Mouse (Mus musculus) v-Abl transformed pro-B cells (cell line): ENCODE data around the gene Lsm11.

Experiments used
- in situ Hi-C, 2 experiments: fragments of 400-800 bp; cut with MboI; formaldehyde crosslinking; loops; one replicate each; pipeline ENCODE4 v1.15.1; 2025; ENCODE audit not compliant: unreplicated experiment in 2 of 2

Lsm11 gene

DNA sequence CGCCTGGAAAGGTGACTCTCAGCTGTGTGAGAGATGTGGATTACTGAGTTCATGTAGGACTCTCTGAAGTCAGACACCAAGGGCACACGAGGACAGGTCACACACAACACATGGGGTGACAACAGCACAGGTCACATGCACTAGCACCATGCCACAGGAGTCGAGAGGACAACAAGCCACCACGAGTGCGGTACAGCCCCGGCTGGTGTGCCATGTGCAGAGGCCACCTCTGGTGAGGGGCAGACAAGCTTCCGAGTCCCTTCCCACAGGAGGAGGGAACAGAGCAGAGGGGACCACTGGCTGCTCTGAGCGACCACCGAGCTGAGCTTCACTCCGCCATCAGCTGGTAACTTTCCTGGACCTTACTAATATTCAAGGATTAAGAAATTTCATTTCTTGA is 12.0 kb downstream of the Lsm11 start:
- in situ Hi-C loops, result no loop called here

DNA sequence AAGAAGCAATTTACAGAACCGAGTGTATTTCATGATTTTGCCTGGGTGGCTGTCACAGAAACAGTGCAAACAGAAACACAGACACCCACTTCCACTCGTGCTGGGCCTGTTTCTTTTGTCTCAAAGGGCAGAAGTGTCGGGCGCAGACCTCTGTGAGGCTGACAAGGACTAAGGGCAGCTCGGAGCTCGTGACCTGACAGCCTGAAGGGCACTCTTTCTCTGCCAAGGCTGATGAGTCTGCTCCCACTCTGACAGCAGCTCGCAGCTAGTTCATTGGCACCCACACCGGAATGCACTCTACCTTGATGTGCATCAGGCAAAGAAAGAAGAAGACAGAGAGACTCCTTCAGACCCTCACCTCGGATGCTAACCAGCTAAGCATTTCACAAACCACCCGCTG is 15.2 kb downstream of the Lsm11 start:
- in situ Hi-C loops, result no loop called here

DNA sequence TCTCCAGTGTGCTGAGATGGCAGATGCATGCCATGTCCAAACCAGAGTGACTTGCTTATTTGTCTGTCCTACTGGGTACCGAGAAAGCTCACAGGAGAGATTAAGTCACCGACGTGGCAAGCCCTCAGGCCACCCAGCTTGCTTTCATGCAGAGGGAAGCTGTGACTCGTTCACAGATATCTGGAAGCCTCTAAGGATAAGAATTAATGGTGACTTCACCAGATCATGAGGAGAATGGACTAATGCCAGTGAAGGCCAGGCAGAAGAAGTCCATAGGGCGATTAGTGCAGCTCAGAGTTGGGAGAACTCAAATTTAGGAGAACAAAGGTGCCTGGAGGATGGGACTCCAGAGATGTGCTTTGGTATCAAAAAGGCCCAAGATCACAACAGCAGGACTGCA is 17.3 kb downstream of the Lsm11 start:
- in situ Hi-C loops, result no loop called here

DNA sequence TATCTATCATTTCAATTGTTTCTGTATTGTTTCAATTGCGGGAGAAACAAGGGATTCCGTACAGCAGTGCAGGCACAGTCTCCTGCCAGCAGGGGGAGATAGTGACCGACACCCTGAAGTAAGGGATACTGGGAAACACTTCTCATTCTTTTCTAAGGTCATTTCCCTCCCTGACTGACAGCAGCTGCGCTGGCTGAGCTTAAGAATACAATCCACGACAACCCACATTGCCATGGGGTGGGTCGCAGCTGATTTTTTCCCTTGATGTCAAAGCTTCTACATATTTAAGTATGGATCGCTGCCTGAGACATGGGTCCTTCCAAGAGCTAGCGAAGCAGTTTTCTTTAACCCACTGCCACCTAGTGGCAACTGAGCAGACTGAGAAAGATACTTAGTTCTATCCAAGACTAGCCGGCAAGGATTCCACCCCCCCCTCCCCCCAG is 18.1 kb downstream of the Lsm11 start:
- in situ Hi-C loops, result no loop called here

DNA sequence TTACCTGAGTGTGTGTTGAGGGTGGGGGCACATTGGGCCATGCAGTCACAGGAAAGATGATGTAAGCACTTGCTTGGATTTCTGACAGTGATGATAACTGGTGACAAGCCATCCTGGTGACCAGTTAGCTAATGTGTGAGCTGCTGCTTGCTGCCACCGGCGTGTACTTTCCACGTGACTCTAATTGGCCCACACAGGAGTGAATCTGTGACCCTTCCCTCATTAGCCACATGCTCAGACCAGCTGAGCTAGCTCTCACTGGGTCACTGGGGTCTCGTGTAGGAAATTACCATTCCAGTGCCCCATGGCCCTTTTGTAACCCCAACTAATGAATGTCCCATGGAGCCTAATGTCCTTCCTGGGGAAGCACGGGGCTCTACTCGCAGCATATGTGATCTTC is 19.3 kb downstream of the Lsm11 start:
- in situ Hi-C loops, result no loop called here

DNA sequence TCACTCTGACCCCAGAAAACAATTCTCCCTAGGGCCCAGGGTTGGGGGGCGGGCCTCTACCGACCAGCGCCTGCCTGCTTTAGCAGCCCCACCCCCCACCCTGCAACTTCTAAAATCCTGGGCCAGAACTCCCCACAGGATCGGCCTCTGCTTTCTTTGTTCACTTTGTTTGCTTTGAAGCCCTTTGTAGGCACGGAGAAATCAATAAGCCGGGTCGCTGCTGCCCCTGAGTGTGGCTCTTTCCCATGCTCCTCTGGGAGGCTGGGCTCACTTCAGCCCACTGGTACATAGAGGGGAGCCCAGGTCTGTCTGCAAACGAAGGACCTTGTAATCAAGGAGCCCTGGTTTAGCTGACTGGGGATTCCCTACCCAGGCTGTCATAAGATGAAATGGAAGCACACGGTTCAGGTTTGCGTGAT is 23.2 kb downstream of the Lsm11 start:
- in situ Hi-C loops, result no loop called here

DNA sequence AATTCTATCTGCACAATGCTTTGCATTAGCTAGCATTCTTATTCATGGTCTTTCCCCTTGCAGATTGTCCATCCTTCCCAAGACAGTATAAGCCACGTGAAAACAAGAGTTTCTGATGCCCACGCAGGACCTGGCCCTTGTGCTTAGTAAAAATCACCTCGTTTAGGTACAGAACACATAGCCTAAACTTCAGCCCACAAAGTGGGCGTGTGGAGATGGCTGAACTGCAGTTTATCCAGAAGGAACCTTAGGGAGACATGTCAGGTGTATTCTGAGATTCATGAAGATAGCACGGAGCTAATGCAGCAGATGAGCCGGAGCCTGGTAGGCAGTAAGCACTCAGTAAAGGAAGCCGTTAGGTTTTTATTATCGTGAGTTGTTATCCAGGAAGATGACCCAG is 23.7 kb downstream of the Lsm11 start:
- in situ Hi-C loops, result no loop called here

DNA sequence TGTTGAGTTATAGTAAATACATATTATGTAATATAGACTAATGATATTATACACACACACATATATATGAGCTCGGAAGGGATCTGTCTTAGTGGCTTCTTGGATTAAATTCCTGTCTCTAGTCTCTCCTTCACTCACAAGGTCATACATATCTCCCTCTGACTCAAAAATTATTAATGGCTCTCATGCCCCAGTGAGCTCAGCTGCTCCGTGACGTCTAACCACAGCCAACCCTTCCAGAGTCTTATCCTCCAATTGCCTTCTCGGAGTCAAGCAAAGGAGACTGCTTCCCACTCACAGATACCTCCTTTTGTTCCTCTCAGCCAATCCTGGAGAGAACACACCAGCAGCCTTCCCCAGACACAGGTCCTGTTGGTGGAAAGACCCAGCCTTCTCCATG is 25.9 kb downstream of the Lsm11 start:
- in situ Hi-C loops, result loop anchor here in 1 of 2 experiments (10.0 kb wide), 1 partner anchor 1324 kb away; no protein-coding TSS in a partner anchor

DNA sequence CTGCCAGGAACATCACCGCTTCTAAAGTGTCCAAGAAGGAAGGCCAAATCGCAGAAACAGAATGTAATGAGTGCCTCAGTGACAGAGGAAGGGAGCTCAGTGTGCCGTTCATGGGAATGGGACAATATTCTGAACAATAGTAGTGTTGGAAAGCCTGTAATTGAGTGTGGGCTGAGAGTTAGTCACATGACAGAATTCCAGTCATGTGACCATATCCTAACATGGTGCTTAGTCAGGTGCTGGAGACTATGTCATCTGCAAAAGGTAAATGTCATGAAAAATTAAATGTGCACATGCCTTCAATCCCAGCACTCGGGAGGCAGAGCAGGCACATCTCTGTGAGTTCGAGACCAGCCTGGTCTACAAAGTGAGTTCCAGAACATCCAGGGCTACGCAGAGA is 26.7 kb downstream of the Lsm11 start:
- in situ Hi-C loops, result loop anchor here in 1 of 2 experiments (10.0 kb wide), 1 partner anchor 1323 kb away; no protein-coding TSS in a partner anchor

DNA sequence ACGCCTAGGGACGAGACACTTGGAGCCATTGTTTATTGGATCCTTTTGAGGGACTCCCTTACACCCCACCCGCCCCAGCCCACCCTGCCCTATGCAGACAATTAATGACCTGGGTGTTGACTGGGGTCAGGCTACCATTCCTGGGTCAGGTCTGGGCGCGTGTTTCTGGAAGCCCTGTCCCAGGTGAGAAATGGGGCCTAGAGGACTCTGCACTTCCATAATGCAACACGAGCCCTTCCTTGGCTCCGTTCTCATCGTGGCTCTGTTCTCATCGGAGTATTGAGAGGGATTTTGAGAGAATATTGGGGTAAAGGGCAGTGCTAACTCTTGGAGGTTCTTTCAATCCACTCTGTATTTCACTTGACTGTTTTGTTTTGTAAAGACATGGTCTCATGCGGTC is 28.5 kb downstream of the Lsm11 start:
- in situ Hi-C loops, result loop anchor here in 1 of 2 experiments (10.0 kb wide), 1 partner anchor 1321 kb away; no protein-coding TSS in a partner anchor

DNA sequence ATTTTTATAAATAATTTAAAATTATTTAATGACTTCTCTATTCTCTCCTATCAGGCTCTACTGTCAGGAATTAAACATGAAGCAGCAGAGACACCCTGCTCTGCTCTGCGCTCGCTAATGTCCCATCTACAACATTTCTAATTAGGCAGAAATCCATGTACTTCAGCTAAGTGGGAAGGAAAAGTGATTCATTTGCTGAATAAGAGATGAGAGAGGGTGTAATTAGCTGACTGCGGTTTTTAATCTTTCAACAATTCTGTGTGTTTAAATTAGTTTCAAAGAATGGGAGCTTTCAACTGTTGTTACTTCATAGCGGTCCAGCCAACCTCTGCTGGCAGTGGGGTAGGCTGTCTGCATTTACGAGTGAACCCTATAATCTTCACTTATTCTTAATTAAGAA is 34.0 kb downstream of the Lsm11 start:
- in situ Hi-C loops, result loop anchor here in 1 of 2 experiments (10.0 kb wide), 1 partner anchor 1316 kb away; no protein-coding TSS in a partner anchor

DNA sequence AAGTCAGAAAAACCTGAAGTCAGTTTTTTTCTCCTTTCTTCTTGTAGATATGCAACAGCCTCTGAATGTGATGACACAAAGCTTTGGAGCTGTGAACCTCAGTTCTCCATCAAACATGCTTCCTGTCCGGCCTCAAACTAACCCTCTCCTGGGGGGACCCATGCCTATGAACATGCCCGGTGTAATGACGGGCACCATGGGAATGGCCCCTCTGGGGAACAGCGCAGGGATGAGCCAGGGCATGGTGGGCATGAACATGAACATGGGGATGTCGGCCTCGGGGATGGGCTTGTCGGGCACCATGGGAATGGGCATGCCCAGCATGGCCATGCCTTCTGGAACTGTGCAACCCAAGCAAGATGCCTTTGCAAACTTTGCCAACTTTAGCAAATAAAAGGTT is 35.8 kb downstream of the Lsm11 start:
- in situ Hi-C loops, result no loop called here

DNA sequence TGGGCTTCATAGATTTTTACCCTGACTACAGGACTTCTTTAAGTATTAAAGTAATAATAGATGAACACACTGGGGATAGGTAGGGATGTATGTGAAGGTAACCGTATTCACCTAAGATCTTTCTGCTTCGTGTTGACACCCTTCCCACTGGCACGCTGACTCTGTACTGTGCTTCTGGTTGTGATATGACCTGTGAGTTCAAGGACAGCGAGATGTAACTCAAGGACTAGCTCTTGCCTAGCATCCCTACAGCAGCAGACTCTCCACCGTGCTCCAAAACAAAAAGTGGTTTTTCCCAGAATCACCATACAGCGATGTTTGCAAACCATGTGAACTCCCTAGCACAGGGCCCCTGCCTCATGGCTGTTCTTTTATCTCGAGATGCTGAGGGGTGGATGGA is 36.7 kb downstream of the Lsm11 start:
- in situ Hi-C loops, result no loop called here

DNA sequence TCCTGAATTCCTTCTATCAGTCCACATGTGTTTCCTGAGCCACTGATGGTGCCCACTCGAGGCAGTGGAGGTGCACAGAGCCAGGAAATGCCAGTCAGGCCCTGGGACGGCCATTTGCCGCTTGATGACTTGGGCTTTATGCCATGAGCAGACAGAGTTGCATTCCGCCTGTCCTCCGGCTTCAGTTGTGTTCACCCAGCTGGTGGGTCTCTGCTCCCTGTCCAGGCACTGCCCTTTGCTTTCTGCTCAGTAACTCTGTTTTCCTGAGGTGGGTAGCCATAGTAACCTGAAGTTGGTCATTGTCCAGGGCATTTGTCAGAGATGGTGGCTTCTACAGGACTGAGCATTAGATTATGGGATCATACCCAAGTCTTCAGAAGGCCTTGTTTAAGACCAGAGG is 37.4 kb downstream of the Lsm11 start:
- in situ Hi-C loops, result no loop called here

DNA sequence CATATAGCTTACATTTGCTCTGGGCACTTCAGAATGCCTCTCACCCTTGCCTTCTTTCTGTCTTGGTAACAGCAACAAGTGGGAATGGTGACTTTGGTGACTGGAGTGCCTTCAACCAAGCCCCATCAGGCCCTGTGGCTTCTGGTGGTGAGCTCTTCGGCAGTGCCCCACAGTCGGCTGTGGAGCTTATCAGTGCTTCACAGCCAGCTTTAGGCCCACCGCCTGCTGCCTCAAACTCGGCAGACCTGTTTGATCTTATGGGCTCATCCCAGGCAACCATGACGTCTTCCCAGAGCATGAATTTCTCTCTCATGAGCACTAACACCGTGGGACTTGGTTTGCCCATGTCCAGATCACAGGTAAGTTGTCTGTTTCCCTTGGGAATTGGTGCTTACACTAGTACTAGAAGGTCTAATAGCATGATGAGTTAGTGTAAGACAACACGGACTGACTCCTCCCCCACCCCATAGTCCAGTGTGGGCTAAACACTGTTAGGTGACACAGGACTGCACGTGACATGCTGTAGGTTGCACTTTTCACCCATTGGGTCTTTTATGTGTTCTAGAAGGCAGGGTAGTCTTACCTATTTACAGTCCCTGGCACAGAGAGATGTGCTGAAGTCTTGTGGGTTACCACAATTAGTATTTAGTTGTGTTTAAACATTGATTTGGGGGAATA is 38.5 kb downstream of the Lsm11 start:
- in situ Hi-C loops, result no loop called here

DNA sequence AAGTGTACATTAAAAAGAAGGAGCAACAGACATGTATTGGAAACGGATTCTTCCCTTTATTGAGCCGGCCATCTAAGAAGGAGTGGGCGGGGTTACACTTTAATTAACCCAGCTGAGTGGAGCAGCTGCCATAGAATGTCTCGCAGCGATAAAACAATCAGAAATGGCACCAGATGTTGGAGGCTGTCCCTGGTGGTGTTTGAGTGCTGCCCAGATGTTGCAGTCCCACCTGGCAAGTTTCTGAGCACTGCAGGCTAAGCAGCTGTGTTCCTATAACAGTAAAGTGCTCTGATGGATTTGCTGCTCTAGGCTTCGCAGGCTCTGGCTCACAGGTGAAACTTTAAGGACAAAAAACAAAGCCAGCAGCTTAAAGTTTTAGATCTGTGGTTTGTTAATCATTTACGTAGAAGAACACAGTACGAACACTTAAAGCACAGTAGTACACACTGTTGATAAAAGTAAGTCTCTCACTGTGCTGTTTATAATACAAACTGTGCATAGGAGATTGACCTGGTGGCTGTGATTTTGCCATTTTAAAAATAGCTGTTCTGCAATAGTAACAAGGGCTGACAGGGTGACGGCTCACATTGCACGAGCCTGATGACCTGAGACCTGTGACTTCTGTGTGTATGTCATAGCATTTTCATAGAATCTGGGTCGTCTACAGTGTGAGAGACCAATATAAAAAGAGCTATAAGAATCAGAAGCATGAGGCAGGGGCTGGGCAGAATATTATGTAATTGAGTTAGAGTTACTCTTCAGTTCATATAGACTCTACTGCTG is 44.3 kb downstream of the Lsm11 start:
- in situ Hi-C loops, result no loop called here

DNA sequence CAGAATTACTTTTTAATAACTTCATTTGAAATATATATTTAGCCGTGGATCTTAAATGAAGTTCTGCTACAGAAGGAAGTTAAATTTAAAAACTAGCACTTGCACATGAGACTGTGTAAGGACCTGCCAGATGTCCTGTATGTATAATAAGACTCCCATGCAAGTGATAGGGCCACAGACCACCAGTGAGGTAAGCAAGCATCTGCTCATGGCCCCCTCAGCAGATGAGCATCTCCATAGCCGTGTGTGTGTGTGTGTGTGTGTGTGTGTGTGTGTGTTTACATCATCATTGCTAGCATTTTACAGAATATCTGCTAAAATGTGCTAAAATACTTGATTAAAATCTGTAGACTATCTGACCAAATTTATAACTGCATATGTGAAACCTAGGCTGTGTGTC is 47.3 kb downstream of the Lsm11 start:
- in situ Hi-C loops, result loop anchor here in 1 of 2 experiments (10.0 kb wide), 1 partner anchor 333 kb away; no protein-coding TSS in a partner anchor

DNA sequence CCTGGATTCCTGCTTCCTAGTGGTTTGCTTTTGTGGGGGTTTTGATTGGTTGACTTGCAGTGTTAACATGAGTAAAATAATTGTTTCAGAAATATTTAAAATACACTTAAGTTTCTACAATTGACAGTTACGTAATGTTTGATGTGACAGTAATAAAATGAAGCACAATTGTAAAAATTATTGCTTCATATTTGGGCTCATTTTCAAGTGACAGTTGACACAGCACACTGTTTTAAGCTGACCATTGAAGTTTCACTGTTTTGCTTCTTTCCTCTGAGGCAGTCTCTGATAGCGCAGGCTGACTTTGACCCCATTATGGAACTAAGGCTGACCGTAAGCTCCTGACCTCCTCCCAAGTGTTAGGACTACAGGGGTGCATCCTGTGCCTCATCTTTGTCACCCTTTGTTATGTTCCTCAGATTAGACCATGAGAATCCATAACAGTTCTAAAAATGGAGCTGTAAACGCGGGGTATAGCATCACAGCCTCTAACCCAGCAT is 51.8 kb downstream of the Lsm11 start:
- in situ Hi-C loops, result loop anchor here in 1 of 2 experiments (10.0 kb wide), 1 partner anchor 328 kb away; no protein-coding TSS in a partner anchor

DNA sequence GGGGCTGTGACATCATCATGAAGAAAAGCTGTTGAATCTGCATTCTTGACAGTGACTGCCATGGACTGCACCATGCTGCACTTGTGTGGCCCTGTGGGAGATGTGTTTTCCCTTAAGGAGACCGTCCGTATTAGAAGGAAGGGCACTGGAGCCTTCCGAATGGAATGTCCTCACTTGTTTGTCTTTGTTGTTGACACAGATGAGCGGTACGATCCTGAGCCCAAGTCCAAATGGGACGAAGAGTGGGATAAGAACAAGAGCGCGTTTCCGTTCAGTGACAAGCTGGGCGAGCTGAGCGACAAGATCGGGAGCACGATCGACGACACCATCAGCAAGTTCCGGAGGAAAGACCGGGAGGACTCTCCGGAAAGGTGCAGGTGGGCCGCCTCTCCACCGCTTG is 54.3 kb downstream of the Lsm11 start:
- in situ Hi-C loops, result loop anchor here in 1 of 2 experiments (10.0 kb wide), 1 partner anchor 326 kb away; no protein-coding TSS in a partner anchor

DNA sequence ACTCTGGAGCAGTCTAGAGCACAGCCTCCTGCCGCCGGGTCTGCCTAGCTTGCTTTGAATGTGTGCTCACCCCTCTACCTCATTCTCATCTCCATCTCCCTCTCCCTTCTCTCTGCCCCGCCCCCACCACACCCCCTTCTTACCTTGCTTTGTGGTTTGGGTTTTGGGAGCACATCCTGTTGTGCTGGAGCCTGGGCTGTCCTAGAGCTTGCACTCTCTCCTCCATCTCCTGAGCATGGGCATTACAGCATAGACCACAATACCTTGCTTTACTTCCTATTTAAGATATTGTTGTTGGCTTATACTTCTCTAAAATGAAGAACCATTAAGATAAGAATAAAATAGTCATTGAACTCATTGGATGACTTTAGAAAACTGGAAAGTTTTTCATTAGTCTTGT is 54.8 kb downstream of the Lsm11 start:
- in situ Hi-C loops, result loop anchor here (5.0 to 10.0 kb wide), 6 partner anchors 205 to 1278 kb away; no protein-coding TSS in a partner anchor

DNA sequence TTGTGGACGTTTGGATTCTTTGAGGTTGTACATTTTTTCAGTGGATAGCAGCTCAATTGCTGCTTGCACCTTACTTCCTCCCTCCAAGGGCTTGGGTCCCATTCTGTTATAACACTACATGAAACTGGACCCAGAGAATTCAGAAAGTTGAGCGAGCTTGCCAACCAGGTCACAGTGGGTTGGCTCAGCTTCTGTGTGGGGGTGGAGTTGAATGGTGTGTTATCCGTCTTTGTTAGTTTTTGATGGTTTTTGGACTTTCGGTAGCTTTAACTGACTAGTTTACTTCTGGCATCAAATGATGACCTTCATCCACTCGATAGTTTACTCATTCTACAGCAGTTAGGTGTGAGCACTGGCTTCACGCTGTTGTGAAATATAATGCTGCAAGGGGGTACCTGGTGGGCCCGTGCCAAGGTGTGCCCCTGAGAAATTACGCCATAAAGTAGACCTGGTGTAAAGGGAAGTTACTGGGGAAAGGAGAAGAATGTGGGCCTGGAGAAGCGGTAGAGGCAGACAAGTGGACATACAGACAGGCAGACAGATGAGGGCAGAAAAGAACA is 56.2 kb downstream of the Lsm11 start:
- in situ Hi-C loops, result loop anchor here (5.0 to 10.0 kb wide), 5 partner anchors 204 to 1276 kb away; no protein-coding TSS in a partner anchor
